Mouse (Mus musculus): ENCODE data around the gene Zfp989. TPM values are rescaled to one million over a fixed set of nuclear protein-coding genes. Genes with fewer than 3 reads are reported as not detected.
"Not testable (repeated sequence)": the region's sequence is repeated elsewhere in the genome, so short reads cannot be mapped to it uniquely, and the experiment has no call there.

Gene Zfp989
- total RNA-seq (2014; rRNA removed) (not detected in 2 replicates), polyA plus RNA-seq (2015; fragmentation: Nextera tagmentation; extraction: Ambion mirVana) (0.06 and 0.08 TPM in 2 replicates)

GRCm38 (mm10) chr4:146971757-146972156 lies at the start of gene Zfp989:
Zfp989 (plus strand) TSS chr4:146971976.
- not testable (repeated sequence) for H3K4me2 ChIP-seq (ENCODE audit: low read depth, low read length); H3K9ac ChIP-seq (replicated peaks; ENCODE audit: low read length); H3K36me3 ChIP-seq (ENCODE audit: insufficient read depth, low read length); ATAC-seq; H3K27ac ChIP-seq; H3K4me1 ChIP-seq (ENCODE audit: insufficient read depth, low read length); H3K9me3 ChIP-seq (ENCODE audit: low read length); DNase-seq (ENCODE audit: low spot score); H3K27me3 ChIP-seq (ENCODE audit: insufficient read depth, low read length); H3K4me3 ChIP-seq (ENCODE audit: low read length)
- WGBS = 83% methylated on average over 5 of the region's 5 CpGs

- TF ChIP-seq CTCF (IDR thresholded peaks at IDR 0.05; ENCODE audit: low read depth) = no peak
- no peaks in the 10 kb centered on the region for H3K4me1 ChIP-seq (ENCODE audit: insufficient read depth, low read length)
- H3K36me3 ChIP-seq (ENCODE audit: insufficient read depth, low read length) = no peaks in the 10 kb centered on the region
- no peak overlapping the region for H3K27ac ChIP-seq
- ATAC-seq (peak; percentile 53; the same call in 1 of the 2 replicates), DNase-seq (ENCODE audit: low spot score) (no peak)
- H3K9me3 ChIP-seq (ENCODE audit: low read length) = peaks cover 21% of the 10 kb centered on the region; the same call in 1 of the 2 replicates
- H3K4me3 ChIP-seq (ENCODE audit: low read length) = peak overlapping the region; percentile 19
- H3K27me3 ChIP-seq (ENCODE audit: insufficient read depth, low read length) = no peaks in the 10 kb centered on the region
- H3K9ac ChIP-seq (replicated peaks; ENCODE audit: low read length) = no peak overlapping the region
- peak overlapping the region; percentile 40 for H3K4me2 ChIP-seq (ENCODE audit: low read depth, low read length)
- 11% methylated on average over 76 of the region's 77 CpGs for WGBS
Measured at GRCm38 (mm10) chr4:146932311-146933082, 39.3 kb upstream of the Zfp989 start.

- DNase-seq (ENCODE audit: low spot score); H3K36me3 ChIP-seq (ENCODE audit: insufficient read depth, low read length); H3K4me1 ChIP-seq (ENCODE audit: insufficient read depth, low read length); H3K9me3 ChIP-seq (ENCODE audit: low read length); H3K4me3 ChIP-seq (ENCODE audit: low read length); H3K27me3 ChIP-seq (ENCODE audit: insufficient read depth, low read length); H3K27ac ChIP-seq; ATAC-seq; H3K4me2 ChIP-seq (ENCODE audit: low read depth, low read length); H3K9ac ChIP-seq (replicated peaks; ENCODE audit: low read length): not testable (repeated sequence)
- WGBS = 67% methylated on average over 32 of the region's 32 CpGs
Measured at GRCm38 (mm10) chr4:146941691-146942090, 30.1 kb upstream of the Zfp989 start.

- H3K27me3 ChIP-seq (ENCODE audit: insufficient read depth, low read length); H3K4me3 ChIP-seq (ENCODE audit: low read length); H3K9ac ChIP-seq (replicated peaks; ENCODE audit: low read length); DNase-seq (ENCODE audit: low spot score); H3K4me1 ChIP-seq (ENCODE audit: insufficient read depth, low read length); H3K9me3 ChIP-seq (ENCODE audit: low read length); H3K36me3 ChIP-seq (ENCODE audit: insufficient read depth, low read length); H3K27ac ChIP-seq; ATAC-seq; H3K4me2 ChIP-seq (ENCODE audit: low read depth, low read length): not testable (repeated sequence)
- WGBS = 18% methylated on average over 2 of the region's 2 CpGs
Measured at GRCm38 (mm10) chr4:146976581-146976980, 4.8 kb downstream of the Zfp989 start.

- not testable (repeated sequence) for H3K9ac ChIP-seq (replicated peaks; ENCODE audit: low read length); H3K9me3 ChIP-seq (ENCODE audit: low read length); DNase-seq (ENCODE audit: low spot score); H3K27me3 ChIP-seq (ENCODE audit: insufficient read depth, low read length); ATAC-seq; H3K27ac ChIP-seq; H3K4me3 ChIP-seq (ENCODE audit: low read length); H3K4me1 ChIP-seq (ENCODE audit: insufficient read depth, low read length); H3K36me3 ChIP-seq (ENCODE audit: insufficient read depth, low read length); H3K4me2 ChIP-seq (ENCODE audit: low read depth, low read length)
- no CpG with 5 or more reads among the region's 1 CpGs for WGBS
Measured at GRCm38 (mm10) chr4:147018400-147018799, 46.6 kb downstream of the Zfp989 start.

GRCm38 (mm10) chr4:147021550-147021949 lies 49.8 kb downstream of the Zfp989 start, which contains the start of gene Rex2:
Rex2 (plus strand) TSS chr4:147021850.
- not testable (repeated sequence) for H3K9ac ChIP-seq (replicated peaks; ENCODE audit: low read length); H3K4me3 ChIP-seq (ENCODE audit: low read length); H3K27me3 ChIP-seq (ENCODE audit: insufficient read depth, low read length); H3K27ac ChIP-seq; DNase-seq (ENCODE audit: low spot score); H3K36me3 ChIP-seq (ENCODE audit: insufficient read depth, low read length); H3K4me1 ChIP-seq (ENCODE audit: insufficient read depth, low read length); H3K4me2 ChIP-seq (ENCODE audit: low read depth, low read length); H3K9me3 ChIP-seq (ENCODE audit: low read length); ATAC-seq
- WGBS = no CpG with 5 or more reads among the region's 6 CpGs

GRCm38 (mm10) chr4:147026374-147026773 lies 54.6 kb downstream of the Zfp989 start:
- H3K27me3 ChIP-seq (ENCODE audit: insufficient read depth, low read length); H3K4me3 ChIP-seq (ENCODE audit: low read length); H3K4me2 ChIP-seq (ENCODE audit: low read depth, low read length); H3K9me3 ChIP-seq (ENCODE audit: low read length); H3K36me3 ChIP-seq (ENCODE audit: insufficient read depth, low read length); DNase-seq (ENCODE audit: low spot score); ATAC-seq; H3K27ac ChIP-seq; H3K9ac ChIP-seq (replicated peaks; ENCODE audit: low read length); H3K4me1 ChIP-seq (ENCODE audit: insufficient read depth, low read length): not testable (repeated sequence)
- 55% methylated on average over 1 of the region's 1 CpGs for WGBS

- not testable (repeated sequence) for H3K27me3 ChIP-seq (ENCODE audit: insufficient read depth, low read length); H3K4me2 ChIP-seq (ENCODE audit: low read depth, low read length); DNase-seq (ENCODE audit: low spot score); H3K4me1 ChIP-seq (ENCODE audit: insufficient read depth, low read length); H3K9me3 ChIP-seq (ENCODE audit: low read length); ATAC-seq; H3K9ac ChIP-seq (replicated peaks; ENCODE audit: low read length); H3K27ac ChIP-seq; H3K4me3 ChIP-seq (ENCODE audit: low read length); H3K36me3 ChIP-seq (ENCODE audit: insufficient read depth, low read length)
- 87% methylated on average over 1 of the region's 2 CpGs for WGBS
Measured at GRCm38 (mm10) chr4:147031308-147032036, 59.7 kb downstream of the Zfp989 start.

All from hindbrain, postnatal 0 days (tissue).